Mouse (Mus musculus) cerebellum, postnatal 10 days (tissue): Measurements from ENCODE around the gene Wdsub1.
"Not testable (repeated sequence)": the region's sequence is repeated elsewhere in the genome, so short reads cannot be mapped to it uniquely, and the experiment has no call there.

ENCODE experiments used
- DNase-seq, 2 experiments: peaks; one replicate each; pipeline ENCODE4 v3.0.0; 2021; ENCODE audit warnings: mixed read lengths in 2 of 2

Wdsub1 gene

DNA sequence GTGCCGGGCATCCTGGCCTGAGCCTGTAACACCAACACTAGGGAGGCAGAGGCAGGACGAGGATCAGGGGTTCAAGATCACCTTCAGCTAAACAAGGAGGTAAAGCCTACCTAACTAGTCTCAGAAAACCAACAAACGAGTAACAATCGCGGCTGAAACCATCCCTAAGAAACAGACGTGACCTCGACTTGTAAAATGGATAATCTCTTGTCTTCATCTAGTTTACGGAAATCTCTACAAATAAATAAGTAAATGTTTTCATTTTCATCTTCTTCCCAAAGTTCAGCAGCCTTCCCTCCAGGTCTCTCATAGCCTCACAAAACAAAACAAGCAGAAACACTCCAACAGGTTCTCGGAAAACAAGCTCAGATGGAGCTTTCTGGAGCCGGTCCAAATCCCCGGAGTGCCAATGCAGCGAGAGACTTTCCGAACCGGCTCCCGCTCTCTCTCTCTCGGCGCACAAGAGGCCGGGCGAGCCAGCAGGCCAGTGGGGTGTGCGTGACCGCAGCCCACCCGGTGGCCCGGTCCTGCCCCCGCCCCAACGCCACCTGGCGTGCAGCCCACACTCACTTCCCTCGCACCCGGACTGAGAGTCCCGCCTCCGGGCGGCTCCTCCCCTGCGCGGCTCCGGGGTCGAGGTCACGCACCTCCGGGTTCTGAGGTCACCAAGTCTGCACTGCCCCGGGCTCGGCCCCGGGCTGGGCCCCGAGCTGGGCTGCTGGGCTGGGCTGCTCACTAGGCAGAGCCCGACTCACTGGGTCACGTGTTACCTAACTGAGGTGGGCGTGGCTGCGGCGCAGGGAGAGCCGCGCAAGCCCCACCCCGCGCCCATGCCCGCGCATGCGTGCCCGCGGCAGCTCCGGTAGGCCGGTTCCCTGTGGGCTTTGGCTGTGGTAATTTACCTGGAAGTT is at the start of gene Wdsub1:
Gene Wdsub1, minus strand, starts transcription at position 761 of the 911 bp plus-strand sequence.
- DNase-seq, result peak; percentile 95 to 96

DNA sequence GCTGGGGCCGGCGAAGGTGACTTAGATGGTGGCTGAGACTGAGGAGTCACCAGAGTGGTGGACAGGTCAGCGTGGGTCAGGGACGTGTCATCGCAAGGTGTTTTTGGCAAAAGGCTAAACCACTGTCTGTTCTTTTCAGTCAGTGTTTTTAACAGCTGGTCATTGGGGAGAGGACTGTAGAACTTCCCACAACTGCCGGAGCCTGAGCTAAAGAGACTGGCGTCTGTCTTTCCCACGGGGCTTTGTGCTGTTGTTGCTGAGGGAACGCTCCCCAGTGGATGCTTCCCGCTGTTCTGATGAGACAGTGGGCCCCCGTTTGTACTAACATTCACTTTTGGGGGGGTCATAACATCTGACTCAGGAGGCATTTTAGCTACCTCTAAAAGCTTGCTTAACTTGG is 31.2 kb upstream of the Wdsub1 start:
- DNase-seq, result no peak

GRCm38 (mm10) chr2:59908048-59908447 is 25.7 kb upstream of the Wdsub1 start:
- DNase-seq, result no peak

DNA sequence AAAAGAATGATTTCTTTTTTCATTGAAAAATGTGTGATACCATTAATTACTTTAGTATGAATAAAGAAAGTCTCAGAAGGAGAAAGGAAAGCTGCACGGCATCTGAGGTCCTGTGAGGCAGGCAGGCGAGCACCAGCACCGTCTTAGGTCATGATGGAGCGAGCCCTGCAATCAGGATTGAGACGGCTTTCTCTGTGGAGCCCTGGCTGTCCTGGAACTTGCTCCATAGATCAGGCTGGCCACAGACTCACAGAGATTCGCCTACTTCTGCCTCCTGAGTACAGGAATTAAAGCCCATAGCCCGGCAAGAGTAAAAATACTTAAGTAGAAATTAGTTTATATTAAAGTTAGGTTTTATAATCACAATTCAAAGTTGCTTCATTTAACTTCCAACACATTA is 21.6 kb upstream of the Wdsub1 start:
- no peak for DNase-seq

DNA sequence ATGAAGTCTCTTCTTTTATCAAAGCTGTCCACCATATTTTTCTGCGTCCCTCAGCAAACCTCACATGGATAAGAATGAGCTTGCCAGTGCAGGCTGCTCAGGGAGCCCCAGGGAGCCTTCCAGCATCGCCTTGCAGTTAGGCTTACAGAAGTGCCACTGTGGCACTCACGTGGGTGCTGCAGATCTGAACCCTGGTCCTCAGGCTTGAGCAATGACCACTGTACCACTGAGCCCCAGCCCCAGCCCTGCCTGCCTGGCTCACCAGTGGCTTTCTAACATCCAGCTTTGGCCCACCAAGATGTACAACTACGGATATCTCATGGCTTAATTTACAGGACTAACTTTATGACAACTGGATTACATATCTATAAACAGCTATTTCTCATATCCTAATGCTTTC is 16.3 kb upstream of the Wdsub1 start:
- no peak for DNase-seq

GRCm38 (mm10) chr2:59898105-59898504 is 15.7 kb upstream of the Wdsub1 start:
- no peak for DNase-seq

DNA sequence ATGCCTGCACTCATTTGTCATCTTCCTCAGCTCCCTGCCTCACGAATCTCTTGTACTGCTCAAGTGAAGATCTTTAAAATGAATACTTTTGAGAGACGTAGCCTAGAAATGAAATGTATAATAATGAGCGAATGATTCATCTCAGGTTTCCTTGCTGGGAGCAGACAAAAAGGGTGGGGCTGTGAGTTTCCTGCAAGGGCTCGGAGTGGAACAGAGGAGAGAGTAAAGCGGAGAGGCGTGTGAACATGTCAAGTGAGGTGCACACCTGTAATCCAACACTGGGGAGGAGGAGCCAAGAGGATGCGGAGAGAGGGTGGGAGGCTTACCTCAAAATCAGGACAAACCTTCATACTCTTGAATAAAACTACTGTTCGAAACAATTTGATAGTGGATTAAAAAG is 14.4 kb upstream of the Wdsub1 start:
- DNase-seq, result no peak

DNA sequence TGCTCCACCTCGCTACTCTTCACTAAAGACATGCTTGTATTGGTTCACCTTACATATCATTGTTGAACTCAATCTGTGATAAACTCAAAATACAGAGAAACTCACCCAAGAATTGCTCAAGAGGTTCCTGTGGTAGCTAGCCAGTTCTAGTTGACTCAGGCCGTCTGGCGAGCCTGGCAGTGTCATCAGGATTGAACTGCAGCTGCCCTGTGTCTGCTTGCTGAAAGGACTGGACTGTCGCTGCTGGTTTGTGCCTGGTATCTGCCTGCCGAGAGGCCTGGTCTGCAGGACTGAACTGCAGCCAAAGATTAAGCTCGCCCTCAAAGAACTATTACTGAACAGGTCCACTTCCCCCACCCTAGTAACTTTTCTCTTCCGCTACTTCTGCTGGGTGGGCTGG is 14.0 kb upstream of the Wdsub1 start:
- DNase-seq, result peak in 1 of 2 experiments; percentile 14

DNA sequence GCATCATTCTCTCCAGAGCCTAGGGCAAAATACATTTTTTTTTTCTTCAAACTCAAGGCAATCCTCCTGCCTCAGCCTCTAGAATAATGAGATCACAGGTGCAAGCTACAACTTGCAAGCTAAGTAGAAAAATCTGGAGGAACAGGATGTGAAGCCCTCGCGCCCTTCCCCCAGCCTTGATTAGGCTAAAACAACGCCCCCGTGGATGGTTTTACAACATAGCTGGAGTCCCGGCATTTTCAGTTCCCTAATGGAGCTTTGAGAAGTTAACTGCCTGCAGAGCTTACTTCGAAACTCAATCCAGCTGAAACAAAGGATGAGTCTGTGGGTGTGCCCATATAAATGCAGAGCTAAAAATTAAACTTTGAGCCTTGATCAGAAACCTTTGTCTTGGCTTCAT is 7.3 kb upstream of the Wdsub1 start:
- no peak for DNase-seq

DNA sequence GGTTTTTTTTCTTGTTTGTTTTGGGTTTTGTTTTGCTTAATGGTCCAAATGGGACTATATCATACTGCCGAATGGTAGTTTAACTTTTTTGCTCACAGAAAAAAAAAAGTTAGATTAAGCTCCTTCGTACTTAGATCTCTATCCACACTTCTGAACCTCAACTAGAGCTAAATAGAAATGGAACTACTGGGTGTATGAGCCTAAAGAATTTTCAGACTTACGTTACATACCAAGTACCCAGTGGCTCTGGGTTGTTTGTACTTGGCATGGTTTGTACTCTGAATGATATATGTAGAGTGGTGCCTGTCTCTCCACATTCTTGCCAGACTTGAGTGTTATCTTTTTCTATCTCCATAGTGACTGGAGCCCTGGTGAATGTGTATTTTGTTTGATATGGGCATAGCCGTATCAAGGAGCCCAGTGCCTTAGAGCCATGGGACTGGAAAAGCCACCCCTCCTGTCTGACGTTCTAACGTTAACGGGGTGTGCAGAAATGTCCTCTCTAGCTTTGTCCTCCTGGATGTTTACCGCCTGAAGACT is 421 bp upstream of the Wdsub1 start:
- DNase-seq, result no peak

- DNase-seq, result no peak
Observed at GRCm38 (mm10) chr2:59881404-59881803, 987 bp downstream of the Wdsub1 start.

- DNase-seq, result no peak
Observed at GRCm38 (mm10) chr2:59878221-59878620, 4.2 kb downstream of the Wdsub1 start.

DNA sequence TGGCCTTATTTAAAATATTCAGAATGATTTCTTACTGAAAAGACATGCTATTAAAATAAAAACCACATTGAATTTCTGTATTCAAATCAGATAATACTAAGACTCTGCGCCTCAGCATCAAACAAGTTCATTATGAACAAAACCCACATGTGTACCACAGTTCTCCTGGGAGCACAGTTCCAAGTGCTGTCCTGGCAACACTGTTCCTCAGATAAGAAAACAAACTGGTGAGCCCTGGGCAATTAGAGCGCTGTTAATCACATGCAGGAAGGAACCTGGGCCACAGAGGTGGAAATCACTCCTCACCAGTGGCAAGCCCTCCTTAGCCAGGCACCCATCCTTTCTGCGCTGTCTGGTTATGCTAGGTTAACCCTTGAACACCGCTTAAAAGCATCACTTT is 5.1 kb downstream of the Wdsub1 start:
- DNase-seq, result no peak

DNA sequence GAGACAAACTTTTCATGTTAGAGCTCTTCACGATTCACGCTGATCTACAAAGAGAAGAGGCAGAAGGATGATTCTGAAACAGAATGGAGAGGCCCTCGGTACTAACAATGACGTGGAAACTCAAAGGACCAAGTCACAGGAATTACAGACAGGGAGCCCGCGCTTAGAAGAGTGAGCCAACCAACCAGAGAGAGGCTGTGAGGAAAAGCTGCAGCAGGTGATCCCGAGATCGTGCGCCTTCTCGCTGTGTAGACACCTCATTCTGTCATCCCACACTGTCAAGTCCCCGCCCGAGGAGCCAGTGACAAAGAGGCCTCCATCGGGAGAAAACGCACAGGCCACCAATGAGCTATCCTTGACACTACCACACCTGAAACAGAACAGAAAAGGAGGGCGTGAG is 5.9 kb downstream of the Wdsub1 start:
- DNase-seq, result no peak

GRCm38 (mm10) chr2:59870526-59870925 is 11.9 kb downstream of the Wdsub1 start:
- no peak for DNase-seq

GRCm38 (mm10) chr2:59862618-59863017 is 19.8 kb downstream of the Wdsub1 start:
- DNase-seq, result no peak

- peak; percentile 33 to 37 for DNase-seq
Observed at GRCm38 (mm10) chr2:59854363-59854762, 28.0 kb downstream of the Wdsub1 start.

GRCm38 (mm10) chr2:59853543-59853942 is 28.8 kb downstream of the Wdsub1 start:
- DNase-seq, result peak; percentile 70 to 75

DNA sequence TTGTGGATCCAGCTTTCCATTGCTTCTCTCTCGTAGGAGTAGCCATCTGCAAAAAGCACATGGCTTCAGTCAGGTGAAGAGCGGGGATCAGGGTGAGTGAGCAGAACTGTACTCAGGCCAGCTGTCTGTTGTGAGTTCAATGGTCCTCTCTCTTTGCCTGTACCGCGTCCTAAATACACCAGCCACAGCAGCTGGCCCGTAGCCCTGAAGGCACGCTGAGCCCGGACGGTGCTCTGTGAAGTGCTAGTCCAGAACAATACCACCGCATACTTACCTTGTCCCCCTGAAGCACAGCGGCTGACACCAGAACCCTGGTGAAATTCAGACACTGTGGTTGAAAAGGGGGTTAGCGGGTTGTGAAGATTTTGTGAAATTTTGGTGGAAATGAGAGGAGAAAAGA is 29.5 kb downstream of the Wdsub1 start:
- peak; percentile 48 to 55 for DNase-seq

DNA sequence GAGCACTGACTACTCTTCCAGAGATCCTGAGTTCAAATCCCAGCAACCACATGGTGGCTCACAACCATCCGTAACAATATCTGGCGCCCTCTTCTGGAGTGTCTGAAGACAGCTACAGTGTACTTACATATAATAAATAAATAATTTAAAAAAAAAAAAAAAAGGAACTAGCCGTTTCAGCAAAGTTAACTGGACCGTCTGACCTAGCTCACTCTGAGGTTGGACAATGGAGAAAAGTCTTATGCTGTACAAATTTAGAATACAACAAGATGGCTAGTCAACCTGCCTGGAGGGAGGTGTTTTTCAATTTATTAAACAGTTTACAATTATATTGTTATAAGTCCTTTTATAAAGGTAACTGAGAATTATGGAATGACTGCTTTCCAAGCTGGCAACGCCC is 30.5 kb downstream of the Wdsub1 start:
- DNase-seq, result not testable (repeated sequence)

DNA sequence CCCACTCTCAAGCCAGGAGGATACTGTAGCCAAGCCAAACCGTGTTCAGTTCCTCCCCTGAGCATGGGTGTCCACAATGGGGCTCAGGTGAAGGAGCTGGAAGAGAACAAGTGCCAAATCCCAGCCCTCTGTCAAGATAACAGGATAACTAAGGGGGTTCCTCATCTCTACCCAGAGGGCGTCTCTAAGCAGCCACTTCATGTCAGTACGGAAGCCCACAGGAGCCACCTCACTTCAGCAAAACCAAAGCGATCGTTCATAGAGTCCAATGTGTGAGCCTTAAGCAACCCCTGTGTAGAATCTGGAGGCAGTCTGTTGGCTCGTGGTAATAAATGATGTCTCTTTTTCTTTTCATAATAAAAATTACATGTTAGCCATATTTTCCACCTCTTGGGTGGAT is 38.5 kb downstream of the Wdsub1 start:
- no peak for DNase-seq

DNA sequence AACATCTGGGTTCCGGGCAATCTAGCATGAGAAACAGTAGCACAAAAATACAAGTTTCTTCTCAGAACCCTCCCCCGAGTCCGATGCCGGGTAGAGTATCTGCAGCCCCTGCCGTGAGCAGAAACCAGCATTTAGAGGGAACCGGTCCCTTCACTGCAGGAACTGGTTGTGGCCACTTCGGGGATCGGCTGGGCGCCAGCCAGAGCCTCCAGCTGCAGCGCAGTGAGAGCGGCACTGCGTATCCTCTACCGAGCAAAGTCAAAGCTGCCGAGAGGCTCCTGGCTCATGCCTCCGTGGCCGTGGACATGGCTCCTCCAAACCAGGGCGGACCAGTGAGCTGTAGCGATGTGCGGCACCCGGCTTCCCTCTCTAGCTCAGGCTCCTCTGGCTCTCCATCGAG is 39.2 kb downstream of the Wdsub1 start:
- DNase-seq, result peak in 1 of 2 experiments; percentile 29

- no peak for DNase-seq
Observed at GRCm38 (mm10) chr2:59842556-59843008, 39.8 kb downstream of the Wdsub1 start.

DNA sequence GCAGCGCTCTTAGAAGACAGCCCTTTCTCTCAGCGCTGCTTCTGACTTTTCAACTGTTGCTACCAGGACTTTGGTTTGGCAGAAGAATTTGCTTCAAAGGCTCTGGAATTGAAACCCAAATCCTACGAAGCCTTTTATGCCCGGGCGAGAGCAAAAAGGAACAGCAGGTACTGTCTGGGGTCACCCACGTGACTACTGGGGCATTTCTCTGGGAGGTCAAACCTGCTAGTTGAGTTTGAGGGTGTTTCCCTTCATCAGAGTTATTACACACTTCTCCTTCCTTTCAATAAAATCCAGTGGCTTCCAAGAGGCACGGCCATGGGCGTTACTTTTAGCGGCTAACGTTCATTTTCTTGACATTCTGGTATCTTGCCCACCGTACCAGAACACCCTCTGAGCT is 40.4 kb downstream of the Wdsub1 start:
- DNase-seq, result no peak
